Mouse (Mus musculus): Measurements from ENCODE around the gene Oas1f. TPM values are rescaled to one million over a fixed set of nuclear protein-coding genes. Genes with fewer than 3 reads are reported as not detected.

The Oas1f gene
- total RNA-seq, 2 experiments from 2014 or later = not detected

Small RNAs within 50 kb of the gene (microRNA-seq; reads per million reads assigned to microRNA genes)
- 0 reads per million in 2 experiments for gene Gm22907

Other genes starting within 250 kb of the Oas1f start
- 10 to 100 TPM; 24.1 to 27.3 TPM for gene Rita1, start 234.8 kb upstream of the Oas1f start, total RNA-seq (2021)
- 10 to 100 TPM; 45.0 to 45.1 TPM for gene Ddx54, start 234.6 kb upstream of the Oas1f start, total RNA-seq (2021)
- gene Cfap73, start 213.1 kb upstream of the Oas1f start, total RNA-seq (2021) = under 1 TPM; 0.76 to 0.80 TPM
- gene Rasal1, start 198.6 kb upstream of the Oas1f start, total RNA-seq (2021) = 100 to 1,000 TPM in 1 of 2 experiments, 10 to 100 TPM in 1; 77.2 to 112 TPM
- gene Dtx1, start 135.4 kb upstream of the Oas1f start, total RNA-seq (2021) = 10 to 100 TPM; 87.6 to 93.3 TPM
- gene Oas2, start 97.5 kb upstream of the Oas1f start, total RNA-seq (2021) = under 1 TPM in 1 of 2 experiments, not detected in 1; 0.18 TPM
- gene Oas3, start 69.7 kb upstream of the Oas1f start, total RNA-seq (2021) = under 1 TPM; 0.33 to 0.37 TPM
- not detected for gene Oas1e, start 51.8 kb upstream of the Oas1f start, total RNA-seq (2021)
- gene Oas1c, start 34.9 kb upstream of the Oas1f start, total RNA-seq (2021) = 1 to 10 TPM in 1 of 2 experiments, under 1 TPM in 1; 0.47 to 1.0 TPM
- gene Oas1h, start 14.1 kb downstream of the Oas1f start, total RNA-seq (2021) = not detected
- not detected for gene Oas1g, start 40.2 kb downstream of the Oas1f start, total RNA-seq (2021)
- gene Oas1a, start 60.2 kb downstream of the Oas1f start, total RNA-seq (2021) = under 1 TPM in 1 of 2 experiments, not detected in 1; 0.25 TPM
- gene Oas1d, start 67.2 kb downstream of the Oas1f start, total RNA-seq (2021) = under 1 TPM in 1 of 2 experiments, not detected in 1; 0.16 TPM
- gene Rph3a, start 162.7 kb downstream of the Oas1f start, total RNA-seq (2021) = 100 to 1,000 TPM; 139 to 148 TPM